Mouse (Mus musculus) stomach, postnatal 0 days (tissue): ENCODE results near the gene BC029722. TPM values are rescaled to one million over a fixed set of nuclear protein-coding genes. Genes with fewer than 3 reads are reported as not detected.

Experiments
- ATAC-seq: fragments of 200-750 bp; cut with Nextera tagmentation; 2 replicates; pipeline ENCODE4 v1.8.0; 2017; ENCODE audit not compliant: low FRiP score, low TSS enrichment
- DNase-seq: peaks from one replicate; pipeline ENCODE4 v3.0.0-alpha.2; 2016; ENCODE audit warnings: low spot score
- H3K27ac ChIP-seq: fragments of 300-500 bp; sonication (generic); replicated peaks from 2 replicates; pipeline ENCODE4 v1.5.1; 2014; ENCODE audit warnings: mild to moderate bottlenecking, control low read depth
- H3K27me3 ChIP-seq: fragments of 300-500 bp; sonication (generic); 2 replicates; pipeline ENCODE4 v1.6.1; 2014; ENCODE audit warnings: low read length; ENCODE audit not compliant: control insufficient read depth, insufficient read depth
- H3K36me3 ChIP-seq: fragments of 300-500 bp; sonication (generic); 2 replicates; pipeline ENCODE4 v1.6.1; 2014; ENCODE audit warnings: low read length, mixed read lengths; ENCODE audit not compliant: control insufficient read depth, insufficient read depth
- H3K4me1 ChIP-seq: fragments of 300-500 bp; sonication (generic); replicated peaks from 2 replicates; pipeline ENCODE4 v1.6.1; 2014; ENCODE audit warnings: antibody characterized with exemption; ENCODE audit not compliant: control insufficient read depth, insufficient read depth
- H3K4me2 ChIP-seq: fragments of 300-500 bp; sonication (generic); replicated peaks from 2 replicates; pipeline ENCODE4 v1.6.1; 2014; ENCODE audit warnings: low read depth, mild to moderate bottlenecking, control low read depth, moderate library complexity
- H3K4me3 ChIP-seq: fragments of 300-500 bp; sonication (generic); 2 replicates; pipeline ENCODE4 v1.5.1; 2014; ENCODE audit warnings: low read depth, low read length, control low read depth
- H3K9ac ChIP-seq: fragments of 300-500 bp; sonication (generic); 2 replicates; pipeline ENCODE4 v1.6.1; 2014; ENCODE audit warnings: mild to moderate bottlenecking, low read length, control low read depth, mixed read lengths
- H3K9me3 ChIP-seq: fragments of 300-500 bp; sonication (generic); 2 replicates; pipeline ENCODE4 v1.6.1; 2016; ENCODE audit warnings: low read length; ENCODE audit not compliant: control insufficient read depth
- CTCF ChIP-seq: IDR thresholded peaks from 2 replicates; pipeline ENCODE4 v1.5.1; 2016; ENCODE audit warnings: antibody characterized with exemption, low read depth, mild to moderate bottlenecking, moderate library complexity
- EP300 ChIP-seq: optimal IDR thresholded peaks from 2 replicates; pipeline ENCODE3; 2016; ENCODE audit warnings: antibody characterized with exemption
- WGBS: fragments of 180-500 bp; shearing (Covaris S2); extraction: QIAGEN DNeasy Blood & Tissue Kit; methylation state at CpG from one replicate; pipeline ENCODE4 v1.1.7; 2014; 5-methylcytosine and 5-hydroxymethylcytosine counted together
- polyA plus RNA-seq: library from polyadenylated mRNA; unstranded; fragments of >200 nt; fragmentation: Nextera tagmentation; extraction: Ambion mirVana; gene quantifications from 2 replicates; pipeline ENCODE4 v1.2.1, GENCODE M21; 2015

BC029722 gene
- polyA plus RNA-seq, 1 experiment from 2014 or later = 26.8 TPM

DNA sequence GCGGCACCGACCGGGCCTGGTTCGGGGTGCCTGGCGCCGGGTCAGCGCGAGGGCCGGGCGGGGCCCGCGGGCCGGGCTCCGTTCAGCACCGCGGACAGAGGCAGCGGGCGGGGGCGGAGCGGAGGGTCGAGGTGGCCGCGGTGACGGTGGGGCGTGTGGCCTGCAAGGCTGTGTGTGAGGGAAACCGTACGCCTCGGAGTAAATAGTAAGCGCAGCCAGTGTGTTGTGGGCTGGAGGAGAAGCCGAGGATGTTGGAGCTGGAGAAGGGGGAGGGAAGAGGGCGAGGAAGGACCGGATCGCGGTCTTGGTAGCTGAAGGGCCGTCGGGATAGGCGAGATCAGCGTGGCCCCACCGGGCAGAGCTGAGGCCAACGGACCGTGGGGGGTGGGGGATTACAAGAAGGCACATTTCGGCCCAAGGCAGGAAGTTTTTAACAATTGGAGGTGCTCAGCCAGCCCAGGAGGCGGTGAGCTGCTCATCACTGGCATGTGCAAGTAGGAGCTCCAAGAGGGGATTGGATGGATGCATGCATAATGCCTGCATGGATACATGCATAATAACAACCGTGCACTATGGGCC is 43.5 kb downstream of the BC029722 start:
- WGBS = 2% methylated on average over 28 of the region's 44 CpGs
- Histone ChIP-seq H3K27me3 (peaks cover 5% of the 10 kb centered on the region; the same call in 1 of the 2 replicates), H3K9me3 (no peaks in the 10 kb centered on the region), H3K9ac (peak overlapping the region; percentile 38; the same call in 1 of the 2 replicates), H3K36me3 (no peaks in the 10 kb centered on the region), H3K27ac (no peak overlapping the region), H3K4me3 (peak overlapping the region; percentile 36), H3K4me1 (no peaks in the 10 kb centered on the region), H3K4me2 (peak overlapping the region; percentile 75)
- ATAC-seq (peak; percentile 80), DNase-seq (peak; percentile 77)
- TF ChIP-seq CTCF (no peak), EP300 (no peak)

GRCm38 (mm10) chr2:155774927-155775684 is 44.1 kb downstream of the BC029722 start, which contains the start of gene Mmp24:
Gene Mmp24, plus strand, starts transcription at chr2:155775342.
- WGBS = 3% methylated on average over 25 of the region's 100 CpGs
- DNase-seq (no peak), ATAC-seq (no peak; the same call in 1 of the 2 replicates)
- peak within 1 kb of the TSS; percentile 75 for H3K4me2 ChIP-seq
- H3K4me1 ChIP-seq = no peaks in the 10 kb centered on the region
- TF ChIP-seq CTCF = no peak
- no peak for TF ChIP-seq EP300
- no peaks in the 10 kb centered on the region for H3K36me3 ChIP-seq
- H3K27ac ChIP-seq = no peak within 1 kb of the TSS
- no peaks in the 10 kb centered on the region for H3K9me3 ChIP-seq
- H3K9ac ChIP-seq = peak within 1 kb of the TSS; percentile 38; the same call in 1 of the 2 replicates
- peak within 1 kb of the TSS; percentile 36 for H3K4me3 ChIP-seq
- H3K27me3 ChIP-seq = peaks cover 5% of the 10 kb centered on the region; the same call in 1 of the 2 replicates

GRCm38 (mm10) chr2:155774261-155774926 is 44.8 kb downstream of the BC029722 start:
- Histone ChIP-seq H3K4me3 (peak overlapping the region; percentile 34), H3K4me1 (no peaks in the 10 kb centered on the region), H3K27ac (no peak overlapping the region), H3K9ac (no peak overlapping the region), H3K4me2 (no peak overlapping the region), H3K27me3 (peaks cover 5% of the 10 kb centered on the region; the same call in 1 of the 2 replicates), H3K9me3 (no peaks in the 10 kb centered on the region), H3K36me3 (no peaks in the 10 kb centered on the region)
- no peak for TF ChIP-seq CTCF
- TF ChIP-seq EP300 = no peak
- DNase-seq (no peak), ATAC-seq (no peak)
- 45% methylated on average over 11 of the region's 11 CpGs for WGBS

GRCm38 (mm10) chr2:155773664-155774063 is 45.6 kb downstream of the BC029722 start:
- H3K27ac ChIP-seq = no peak overlapping the region
- no peaks in the 10 kb centered on the region for H3K4me1 ChIP-seq
- ATAC-seq = no peak
- TF ChIP-seq EP300 (no peak), CTCF (no peak)
- H3K4me2 ChIP-seq = no peak overlapping the region
- no peak overlapping the region for H3K4me3 ChIP-seq
- H3K9ac ChIP-seq = no peak overlapping the region
- H3K9me3 ChIP-seq = no peaks in the 10 kb centered on the region
- no peaks in the 10 kb centered on the region for H3K36me3 ChIP-seq
- WGBS = 65% methylated on average over 4 of the region's 4 CpGs
- peaks cover 5% of the 10 kb centered on the region; the same call in 1 of the 2 replicates for H3K27me3 ChIP-seq
- no peak for DNase-seq

Other genes starting within 250 kb of the BC029722 start
- gene Gss, start 226.6 kb downstream of the BC029722 start, polyA plus RNA-seq = 47.9 and 54.2 TPM in 2 replicates
- 0.05 and 0.15 TPM in 2 replicates for gene Myh7b, start 208.2 kb downstream of the BC029722 start, polyA plus RNA-seq
- 66.5 and 68.4 TPM in 2 replicates for gene Trpc4ap, start 127.0 kb downstream of the BC029722 start, polyA plus RNA-seq
- gene Edem2, start 90.0 kb downstream of the BC029722 start, polyA plus RNA-seq = 64.9 and 65.7 TPM in 2 replicates
- gene Gm17581, start 83.6 kb downstream of the BC029722 start, polyA plus RNA-seq = not detected in 2 replicates
- 12.2 and 14.3 TPM in 2 replicates for gene Procr, start 68.3 kb downstream of the BC029722 start, polyA plus RNA-seq
- 0.21 and 0.23 TPM in 2 replicates for gene Mmp24, start 44.1 kb downstream of the BC029722 start, polyA plus RNA-seq
- 310 and 318 TPM in 2 replicates for gene Eif6, start 7.5 kb upstream of the BC029722 start, polyA plus RNA-seq
- gene Fam83c, start 15.4 kb upstream of the BC029722 start, polyA plus RNA-seq = 2.7 and 4.4 TPM in 2 replicates
- 41.9 and 46.4 TPM in 2 replicates for gene Uqcc1, start 110.9 kb upstream of the BC029722 start, polyA plus RNA-seq
- gene Gm15557, start 121.3 kb upstream of the BC029722 start, polyA plus RNA-seq = not detected in 2 replicates
- gene Gdf5, start 125.9 kb upstream of the BC029722 start, polyA plus RNA-seq = 1.6 and 1.8 TPM in 2 replicates
- 4.0 and 4.6 TPM in 2 replicates for gene Cep250, start 137.0 kb upstream of the BC029722 start, polyA plus RNA-seq
- gene 6430550D23Rik, start 188.6 kb upstream of the BC029722 start, polyA plus RNA-seq = 0.65 and 0.76 TPM in 2 replicates
- gene Ergic3, start 188.6 kb upstream of the BC029722 start, polyA plus RNA-seq = 138 and 144 TPM in 2 replicates
- 10.1 and 11.7 TPM in 2 replicates for gene Fer1l4, start 233.5 kb upstream of the BC029722 start, polyA plus RNA-seq
- 2.7 and 3.0 TPM in 2 replicates for gene Spag4, start 245.7 kb upstream of the BC029722 start, polyA plus RNA-seq